Mouse (Mus musculus): ENCODE data around the gene Setd4.

DNA sequence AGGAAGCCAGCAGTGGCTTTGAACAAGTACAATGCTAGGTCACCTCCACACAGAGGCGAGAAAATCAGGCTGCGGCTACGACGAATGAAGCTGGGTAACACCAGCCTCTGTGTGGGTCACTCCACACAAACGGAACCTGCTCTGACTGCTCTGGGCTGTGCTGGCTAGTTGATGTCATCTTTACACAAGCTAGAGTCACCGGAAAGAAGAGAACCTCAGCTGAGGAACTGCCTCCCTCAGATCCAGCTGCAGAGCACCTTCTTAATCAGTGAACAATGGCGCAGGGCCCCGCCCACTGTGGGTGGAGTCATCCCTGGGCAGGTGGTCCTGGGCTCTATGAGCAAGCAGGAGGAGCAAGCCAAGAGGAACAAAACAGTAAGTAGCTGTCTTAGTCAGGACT, 17.5 kb downstream of the Setd4 start:
- TF ChIP-seq EP300 (IDR thresholded peaks at IDR 0.05; ENCODE audit: insufficient read depth, low read depth, low read length) (no peak), POLR2A (IDR thresholded peaks at IDR 0.05; ENCODE audit: insufficient read depth, low read depth, low read length) (no peak), CTCF (IDR thresholded peaks at IDR 0.05) (no peak)
